Mouse (Mus musculus): ENCODE results near the gene Mettl21e.
"Not testable (repeated sequence)": the region's sequence is repeated elsewhere in the genome, so short reads cannot be mapped to it uniquely, and the experiment has no call there.

Mettl21e gene

GRCm38 (mm10) chr1:44218876-44219275 lies at the start of gene Mettl21e:
TSS of gene Mettl21e (minus strand) at chr1:44218961.
- no peak for DNase-seq

- not testable (repeated sequence) for DNase-seq
These were observed 21.7 kb upstream of the Mettl21e start for GRCm38 (mm10) chr1:44240440-44240839.

- DNase-seq, result no peak
These were observed 21.2 kb upstream of the Mettl21e start for GRCm38 (mm10) chr1:44239969-44240368.

GRCm38 (mm10) chr1:44237305-44237704 lies 18.5 kb upstream of the Mettl21e start:
- DNase-seq, result no peak

- no peak for DNase-seq
These were observed 16.6 kb upstream of the Mettl21e start for GRCm38 (mm10) chr1:44235311-44235710.

GRCm38 (mm10) chr1:44234531-44234930 lies 15.8 kb upstream of the Mettl21e start:
- not testable (repeated sequence) for DNase-seq

GRCm38 (mm10) chr1:44229044-44229443 lies 10.3 kb upstream of the Mettl21e start:
- DNase-seq, result no peak

- DNase-seq, result no peak
These were observed 1.6 kb downstream of the Mettl21e start for GRCm38 (mm10) chr1:44217118-44217517.

GRCm38 (mm10) chr1:44216352-44217116 lies 2.2 kb downstream of the Mettl21e start:
- DNase-seq, result no peak

- DNase-seq, result no peak
These were observed 4.3 kb downstream of the Mettl21e start for GRCm38 (mm10) chr1:44214443-44214842.

GRCm38 (mm10) chr1:44202876-44203275 lies 15.9 kb downstream of the Mettl21e start:
- DNase-seq, result no peak

GRCm38 (mm10) chr1:44198273-44199171 lies 20.2 kb downstream of the Mettl21e start:
- DNase-seq, result no peak

- no peak for DNase-seq
These were observed 32.4 kb downstream of the Mettl21e start for GRCm38 (mm10) chr1:44186396-44186795.

- no peak for DNase-seq
These were observed 40.7 kb downstream of the Mettl21e start for GRCm38 (mm10) chr1:44178086-44178485.

- DNase-seq, result peak; percentile 7
These were observed 44.9 kb downstream of the Mettl21e start for GRCm38 (mm10) chr1:44173903-44174302.

- DNase-seq, result no peak
These were observed 46.1 kb downstream of the Mettl21e start for GRCm38 (mm10) chr1:44172656-44173055.

GRCm38 (mm10) chr1:44167859-44168383 lies 50.8 kb downstream of the Mettl21e start:
- no peak for DNase-seq

- no peak for DNase-seq
These were observed 56.4 kb downstream of the Mettl21e start for GRCm38 (mm10) chr1:44162389-44162788.

GRCm38 (mm10) chr1:44161818-44162217 lies 56.9 kb downstream of the Mettl21e start:
- no peak for DNase-seq

GRCm38 (mm10) chr1:44158317-44158716 lies 60.4 kb downstream of the Mettl21e start:
- no peak for DNase-seq

GRCm38 (mm10) chr1:44155287-44155686 lies 63.5 kb downstream of the Mettl21e start:
- DNase-seq, result peak in 1 of 2 experiments; percentile 4
